Mouse (Mus musculus) MEL (cell line): ENCODE data around the gene Fermt1.

Experiments used
- CTCF ChIP-seq, 3 experiments: IDR thresholded peaks in 2 of 3; conservative IDR thresholded peaks in 1 of 3; 2 replicates each; pipeline ENCODE4 v1.5.1; 2011 to 2012; ENCODE audit warnings: low read length in 3 of 3, low read depth in 2 of 3, mild to moderate bottlenecking in 2 of 3, improper control_type of control experiment in 1 of 3, inconsistent platforms in 1 of 3, mixed read lengths in 1 of 3, moderate library complexity in 1 of 3; ENCODE audit not compliant: control insufficient read depth in 1 of 3, insufficient read depth in 1 of 3, poor library complexity in 1 of 3, severe bottlenecking in 1 of 3
- GABPA ChIP-seq: IDR thresholded peaks from 2 replicates; pipeline ENCODE4 v1.6.1; 2012; ENCODE audit warnings: low read depth, mild to moderate bottlenecking, inconsistent platforms, low read length, improper control_type of control experiment, moderate library complexity
- HCFC1 ChIP-seq: IDR thresholded peaks from 2 replicates; pipeline ENCODE4 v1.6.1; 2012; ENCODE audit warnings: low read depth, mild to moderate bottlenecking, inconsistent platforms, low read length, improper control_type of control experiment, moderate library complexity
- JUND ChIP-seq: IDR thresholded peaks from 2 replicates; pipeline ENCODE4 v1.6.1; 2011; ENCODE audit warnings: low read depth, mild to moderate bottlenecking, improper control_type of control experiment, low read length
- MAX ChIP-seq: IDR thresholded peaks from 2 replicates; pipeline ENCODE4 v1.6.1; 2011; ENCODE audit warnings: low read length, improper control_type of control experiment
- MYC ChIP-seq: IDR thresholded peaks from 2 replicates; pipeline ENCODE4 v1.6.1; 2011; ENCODE audit warnings: low read depth, mild to moderate bottlenecking, low read length, improper control_type of control experiment, moderate library complexity
- POLR2A ChIP-seq, 2 experiments: IDR thresholded peaks; 2 replicates each; pipeline ENCODE4 v1.6.1; 2011 to 2012; ENCODE audit warnings: low read length in 2 of 2, mild to moderate bottlenecking in 2 of 2, control low read depth in 1 of 2, improper control_type of control experiment in 1 of 2, low read depth in 1 of 2, moderate library complexity in 1 of 2; ENCODE audit not compliant: control insufficient read depth in 1 of 2, insufficient read depth in 1 of 2, poor library complexity in 1 of 2
- ZMIZ1 ChIP-seq: IDR thresholded peaks from 2 replicates; pipeline ENCODE4 v1.6.1; 2012; ENCODE audit warnings: low read depth, mild to moderate bottlenecking, inconsistent platforms, low read length, improper control_type of control experiment, moderate library complexity

DNA sequence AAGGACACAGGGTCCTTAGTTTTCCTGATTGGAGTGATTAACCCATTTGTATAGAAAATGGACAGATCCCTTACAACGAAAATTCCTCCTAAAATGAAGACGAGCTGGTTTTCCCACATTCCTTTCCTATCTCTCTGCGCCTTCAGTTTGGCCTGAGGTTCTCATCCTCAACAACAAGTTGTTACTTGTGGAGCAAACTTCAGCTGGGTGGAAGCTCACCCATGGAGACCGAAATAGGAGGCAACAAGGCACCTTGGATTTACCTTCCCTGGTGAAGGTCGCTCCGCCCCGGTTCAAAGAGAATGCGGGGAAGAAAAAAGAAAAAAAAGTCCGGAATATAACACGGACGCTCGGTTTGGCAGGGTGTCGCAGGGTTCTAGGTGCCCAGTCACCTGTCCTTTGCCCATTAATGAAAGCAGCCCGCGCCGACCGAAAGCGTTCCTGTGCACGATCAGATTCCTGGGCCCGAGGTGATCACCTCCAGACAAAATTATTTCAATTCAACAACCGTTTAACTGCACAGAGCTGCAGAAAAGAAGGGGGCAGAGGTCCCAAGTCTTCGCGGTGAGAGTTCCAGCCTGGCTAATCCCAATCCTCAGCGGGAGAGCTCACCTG is 888 bp downstream of the Fermt1 start:
- TF ChIP-seq ZMIZ1 (no peak), JUND (no peak), HCFC1 (no peak), CTCF (IDR thresholded peaks at IDR 0.05 in 2 of 3, conservative IDR thresholded peaks at IDR 0.05 in 1 of 3; ENCODE audit: control insufficient read depth in 1 of 3, insufficient read depth in 1 of 3, low read depth in 2 of 3, low read length in 3 of 3, poor library complexity in 1 of 3, severe bottlenecking in 1 of 3) (no peak), POLR2A (IDR thresholded peaks at IDR 0.05; ENCODE audit: control insufficient read depth in 1 of 2, insufficient read depth in 1 of 2, low read depth in 1 of 2, low read length in 2 of 2, poor library complexity in 1 of 2) (no peak), MYC (no peak), GABPA (no peak), MAX (no peak)
